Mouse (Mus musculus) limb, embryonic 15.5 days (tissue): Measurements from ENCODE around the gene Mipep. TPM values are rescaled to one million over a fixed set of nuclear protein-coding genes. Genes with fewer than 3 reads are reported as not detected.

Source experiments
- ATAC-seq: fragments of 200-750 bp; cut with Nextera tagmentation; 2 replicates; pipeline ENCODE4 v1.8.0; 2017; ENCODE audit warnings: low read depth, moderate TSS enrichment; ENCODE audit not compliant: insufficient number of reproducible peaks, low FRiP score, low TSS enrichment
- H3K27ac ChIP-seq: fragments of 300-500 bp; sonication (generic); 2 replicates; pipeline ENCODE4 v1.5.1; 2015; ENCODE audit warnings: moderate library complexity, mild to moderate bottlenecking, inconsistent platforms
- H3K27me3 ChIP-seq: fragments of 300-500 bp; sonication (generic); 2 replicates; pipeline ENCODE4 v1.6.1; 2015; ENCODE audit warnings: inconsistent platforms
- H3K36me3 ChIP-seq: fragments of 300-500 bp; sonication (generic); 2 replicates; pipeline ENCODE4 v1.6.1; 2015; ENCODE audit warnings: inconsistent platforms
- H3K4me1 ChIP-seq: fragments of 300-500 bp; sonication (generic); 2 replicates; pipeline ENCODE4 v1.6.1; 2015; ENCODE audit warnings: inconsistent platforms
- H3K4me2 ChIP-seq: fragments of 300-500 bp; sonication (generic); 2 replicates; pipeline ENCODE4 v1.6.1; 2015; ENCODE audit warnings: mild to moderate bottlenecking, inconsistent platforms
- H3K4me3 ChIP-seq: fragments of 300-500 bp; sonication (generic); 2 replicates; pipeline ENCODE4 v1.5.1; 2015; ENCODE audit warnings: mild to moderate bottlenecking, inconsistent platforms
- H3K9ac ChIP-seq: fragments of 300-500 bp; sonication (generic); 2 replicates; pipeline ENCODE4 v1.6.1; 2015; ENCODE audit warnings: inconsistent platforms
- H3K9me3 ChIP-seq: fragments of 300-500 bp; sonication (generic); 2 replicates; pipeline ENCODE4 v1.6.1; 2016; ENCODE audit warnings: inconsistent platforms
- WGBS: fragments of 180-500 bp; shearing (Covaris S2); methylation state at CpG from one replicate; pipeline ENCODE4 v1.1.7; 2015; 5-methylcytosine and 5-hydroxymethylcytosine counted together
- polyA plus RNA-seq: library from polyadenylated mRNA; unstranded; fragments of >200 nt; fragmentation: Nextera tagmentation; extraction: Ambion mirVana; gene quantifications from 2 replicates; pipeline ENCODE4 v1.2.1, GENCODE M21; 2015

The Mipep gene
- polyA plus RNA-seq, 1 experiment from 2014 or later: 18.4 TPM

DNA sequence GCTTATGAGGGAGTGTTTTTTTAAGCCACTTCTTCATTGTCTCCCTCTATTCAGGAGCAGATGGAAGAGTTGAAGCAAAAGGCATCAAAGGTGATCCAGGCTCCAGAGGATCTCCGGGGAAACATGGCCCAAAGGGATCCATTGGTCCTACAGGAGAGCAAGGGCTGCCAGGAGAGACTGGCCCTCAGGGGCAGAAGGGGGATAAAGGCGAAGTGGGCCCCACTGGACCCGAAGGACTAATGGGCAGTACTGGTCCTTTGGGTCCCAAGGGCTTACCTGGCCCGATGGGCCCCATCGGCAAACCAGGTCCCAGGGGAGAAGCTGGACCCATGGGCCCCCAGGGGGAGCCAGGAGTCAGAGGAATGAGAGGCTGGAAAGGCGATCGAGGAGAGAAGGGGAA lies 5.2 kb upstream of the Mipep start:
- Histone ChIP-seq H3K4me3 (no peak overlapping the region), H3K4me2 (no peak overlapping the region), H3K9me3 (no peaks in the 10 kb centered on the region), H3K4me1 (no peaks in the 10 kb centered on the region), H3K9ac (no peak overlapping the region), H3K27ac (no peak overlapping the region), H3K27me3 (0 out of 2 replicates have a peak, but pooled peaks cover 4% of the 10 kb centered on the region), H3K36me3 (no peaks in the 10 kb centered on the region)
- no peak for ATAC-seq
- WGBS: 91% methylated on average over 7 of the region's 7 CpGs

DNA sequence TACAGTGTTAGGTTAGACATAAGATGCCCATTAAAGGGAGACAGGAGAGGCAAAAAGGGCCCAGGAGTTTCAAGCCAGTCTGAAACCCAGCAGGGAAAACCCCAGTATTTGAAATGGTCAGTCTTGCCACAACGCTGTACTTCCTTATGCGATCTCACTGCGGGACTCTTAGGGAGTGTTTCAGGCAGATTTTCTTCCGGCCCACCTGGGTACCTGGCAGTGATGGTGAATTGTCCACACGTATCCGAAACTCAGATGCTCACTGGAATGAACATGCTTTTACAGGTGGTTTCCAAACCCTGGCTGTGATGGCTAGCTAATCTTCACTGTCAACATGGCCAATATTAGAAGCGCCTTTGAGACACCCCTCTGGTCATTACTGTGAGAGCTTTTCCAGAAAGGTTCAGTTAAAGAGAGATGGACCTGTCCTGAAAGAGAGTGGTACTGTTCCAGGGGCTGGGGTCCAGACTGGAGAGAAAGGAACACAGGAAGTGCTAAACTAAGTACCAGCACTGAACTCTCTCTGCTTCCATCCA lies 2.2 kb upstream of the Mipep start:
- H3K27ac ChIP-seq: no peak overlapping the region
- H3K4me3 ChIP-seq: no peak overlapping the region
- H3K36me3 ChIP-seq: no peaks in the 10 kb centered on the region
- H3K9ac ChIP-seq: no peak overlapping the region
- H3K27me3 ChIP-seq: 0 out of 2 replicates have a peak, but pooled peaks cover 4% of the 10 kb centered on the region
- H3K4me1 ChIP-seq: no peaks in the 10 kb centered on the region; the same call in 1 of the 2 replicates
- 45% methylated on average over 7 of the region's 7 CpGs for whole genome bisulfite sequencing
- no peaks in the 10 kb centered on the region for H3K9me3 ChIP-seq
- no peak for ATAC-seq
- no peak overlapping the region for H3K4me2 ChIP-seq

DNA sequence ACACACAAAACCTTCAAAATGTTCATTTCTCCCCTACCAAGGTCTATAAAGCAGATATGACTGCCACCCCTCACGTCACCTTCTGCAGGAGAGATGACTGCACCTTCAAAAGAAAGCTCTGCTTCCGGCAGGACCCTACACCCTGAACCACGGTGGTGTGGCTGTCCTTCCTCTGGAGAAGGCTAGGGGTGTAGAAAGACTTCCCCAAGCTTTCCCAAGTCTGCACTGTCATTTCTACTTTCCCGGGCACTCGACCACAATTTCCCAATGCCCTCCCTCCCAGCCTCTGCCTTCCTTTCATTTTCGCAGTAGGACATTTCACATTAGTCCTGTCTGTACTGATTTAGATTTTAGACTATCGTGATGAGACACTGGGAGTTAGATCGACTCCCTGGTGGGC lies 1.2 kb upstream of the Mipep start:
- no peak overlapping the region for H3K4me3 ChIP-seq
- WGBS: 38% methylated on average over 8 of the region's 8 CpGs
- no peaks in the 10 kb centered on the region; the same call in 1 of the 2 replicates for H3K4me1 ChIP-seq
- H3K27me3 ChIP-seq: 0 out of 2 replicates have a peak, but pooled peaks cover 4% of the 10 kb centered on the region
- no peak for ATAC-seq
- no peak overlapping the region for H3K4me2 ChIP-seq
- no peak overlapping the region for H3K27ac ChIP-seq
- no peaks in the 10 kb centered on the region for H3K9me3 ChIP-seq
- H3K36me3 ChIP-seq: peaks cover 4% of the 10 kb centered on the region
- no peak overlapping the region for H3K9ac ChIP-seq

DNA sequence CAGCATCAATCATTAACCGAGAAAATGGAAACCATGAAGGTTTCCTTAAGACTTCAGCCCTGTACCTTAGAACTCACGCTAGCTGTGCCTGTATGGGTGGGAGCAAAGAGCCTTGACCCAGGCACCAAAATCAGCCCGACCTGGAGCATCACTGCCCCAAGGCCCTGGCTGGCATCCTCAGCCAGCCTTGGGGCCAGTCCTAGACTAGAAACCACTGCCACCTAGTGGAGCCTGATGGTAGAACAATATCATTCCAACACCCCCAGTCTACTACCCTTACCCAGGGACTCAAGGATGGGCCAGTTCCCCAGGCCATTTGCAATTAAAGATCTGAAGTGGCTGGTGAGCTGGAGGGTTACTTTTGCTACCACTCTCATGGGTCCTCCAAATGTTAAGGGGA lies 5.7 kb downstream of the Mipep start:
- Histone ChIP-seq H3K4me3 (no peak overlapping the region), H3K36me3 (peaks cover 36% of the 10 kb centered on the region), H3K9ac (no peak overlapping the region), H3K27me3 (no peaks in the 10 kb centered on the region), H3K27ac (no peak overlapping the region), H3K9me3 (no peaks in the 10 kb centered on the region), H3K4me2 (no peak overlapping the region), H3K4me1 (no peaks in the 10 kb centered on the region; the same call in 1 of the 2 replicates)
- ATAC-seq: no peak
- 42% methylated on average over 3 of the region's 3 CpGs for WGBS

DNA sequence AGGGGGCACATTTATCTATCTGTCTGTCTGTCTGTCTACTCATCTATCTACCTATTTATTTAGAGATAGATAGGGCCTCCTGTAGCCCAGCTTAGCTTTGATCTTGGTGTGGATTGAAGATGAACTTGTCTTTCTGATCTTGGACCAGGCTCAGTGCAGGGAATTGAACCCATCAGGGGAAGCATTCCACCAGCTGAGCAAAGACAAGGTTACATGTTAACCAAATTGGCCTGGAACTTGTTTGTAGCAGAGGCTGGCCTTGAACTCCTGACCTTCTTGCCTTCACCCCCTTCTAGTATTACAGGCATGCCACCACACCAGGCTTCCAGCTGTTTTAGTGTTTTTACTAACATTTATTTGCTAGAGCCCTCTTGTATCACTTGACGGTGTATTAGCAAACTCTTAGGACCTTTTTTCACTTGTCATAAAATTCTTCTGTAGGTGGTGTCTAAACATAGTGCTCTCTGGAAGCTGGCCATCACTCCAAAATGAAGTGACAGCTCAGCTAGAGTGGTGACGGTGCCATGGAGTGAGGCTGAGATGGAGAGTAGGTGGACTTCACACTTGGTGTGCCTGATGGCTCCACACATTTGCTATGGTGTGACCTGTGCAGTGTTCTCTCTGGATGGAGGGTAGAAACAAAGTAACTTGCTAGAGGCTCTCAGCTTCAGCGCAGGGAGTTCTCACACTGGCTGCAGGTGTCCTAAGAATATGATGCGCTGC lies 12.4 kb downstream of the Mipep start:
- no peak overlapping the region for H3K27ac ChIP-seq
- no peak for ATAC-seq
- H3K4me2 ChIP-seq: no peak overlapping the region
- no peaks in the 10 kb centered on the region for H3K9me3 ChIP-seq
- 0 out of 2 replicates have a peak, but pooled peaks cover 2% of the 10 kb centered on the region for H3K4me1 ChIP-seq
- H3K9ac ChIP-seq: no peak overlapping the region
- WGBS: 77% methylated on average over 4 of the region's 4 CpGs
- H3K36me3 ChIP-seq: peaks cover 32% of the 10 kb centered on the region
- H3K4me3 ChIP-seq: no peak overlapping the region
- no peaks in the 10 kb centered on the region for H3K27me3 ChIP-seq

DNA sequence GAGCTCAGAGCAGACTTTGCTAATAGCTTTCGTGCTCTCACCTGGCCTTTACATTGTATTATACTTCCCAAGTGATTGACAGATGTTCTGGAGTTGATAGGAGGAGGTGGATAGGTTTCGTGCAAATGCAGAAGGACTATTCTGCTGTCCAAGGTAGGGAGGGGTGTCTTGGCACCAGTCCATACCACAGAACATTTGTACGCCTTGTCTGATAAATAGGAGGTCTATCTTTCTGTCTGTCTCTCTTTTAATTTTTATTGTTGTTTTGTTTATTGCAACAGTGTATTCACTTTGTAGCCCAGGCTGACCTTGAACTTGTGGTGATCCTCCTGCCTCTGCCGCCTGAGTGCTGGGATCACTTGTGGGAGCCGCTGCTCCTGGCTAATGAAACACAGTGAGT lies 13.2 kb downstream of the Mipep start:
- no peak overlapping the region for H3K9ac ChIP-seq
- H3K9me3 ChIP-seq: no peaks in the 10 kb centered on the region
- no peaks in the 10 kb centered on the region for H3K27me3 ChIP-seq
- WGBS: 90% methylated on average over 5 of the region's 5 CpGs
- no peak overlapping the region for H3K4me3 ChIP-seq
- 0 out of 2 replicates have a peak, but pooled peaks cover 2% of the 10 kb centered on the region for H3K4me1 ChIP-seq
- no peak overlapping the region for H3K4me2 ChIP-seq
- no peak for ATAC-seq
- peaks cover 34% of the 10 kb centered on the region for H3K36me3 ChIP-seq
- no peak overlapping the region for H3K27ac ChIP-seq

DNA sequence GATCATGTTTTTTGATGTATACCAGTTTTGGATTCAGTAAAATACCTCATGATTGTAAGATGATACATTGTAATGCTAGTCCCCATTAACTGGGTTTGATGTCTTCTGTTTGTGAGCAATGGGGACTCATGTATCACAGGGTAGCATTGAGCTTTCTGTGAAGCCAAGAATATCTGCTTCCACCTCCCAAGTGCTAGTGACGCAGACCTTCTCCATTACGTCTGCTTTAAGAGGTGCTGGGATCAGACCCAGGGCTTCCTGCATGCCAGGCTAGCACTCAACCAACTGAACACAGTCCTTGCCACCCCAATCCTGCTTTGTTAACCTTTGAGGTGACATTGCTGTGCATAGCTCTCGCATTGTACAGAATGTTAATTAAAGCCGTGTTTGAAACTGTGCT lies 14.3 kb downstream of the Mipep start:
- H3K4me2 ChIP-seq: no peak overlapping the region
- 0 out of 2 replicates have a peak, but pooled peaks cover 2% of the 10 kb centered on the region for H3K4me1 ChIP-seq
- 83% methylated on average over 4 of the region's 4 CpGs for WGBS
- H3K27ac ChIP-seq: no peak overlapping the region
- no peak overlapping the region for H3K4me3 ChIP-seq
- ATAC-seq: no peak
- H3K36me3 ChIP-seq: peaks cover 42% of the 10 kb centered on the region
- H3K9ac ChIP-seq: no peak overlapping the region
- no peaks in the 10 kb centered on the region for H3K27me3 ChIP-seq
- H3K9me3 ChIP-seq: no peaks in the 10 kb centered on the region

DNA sequence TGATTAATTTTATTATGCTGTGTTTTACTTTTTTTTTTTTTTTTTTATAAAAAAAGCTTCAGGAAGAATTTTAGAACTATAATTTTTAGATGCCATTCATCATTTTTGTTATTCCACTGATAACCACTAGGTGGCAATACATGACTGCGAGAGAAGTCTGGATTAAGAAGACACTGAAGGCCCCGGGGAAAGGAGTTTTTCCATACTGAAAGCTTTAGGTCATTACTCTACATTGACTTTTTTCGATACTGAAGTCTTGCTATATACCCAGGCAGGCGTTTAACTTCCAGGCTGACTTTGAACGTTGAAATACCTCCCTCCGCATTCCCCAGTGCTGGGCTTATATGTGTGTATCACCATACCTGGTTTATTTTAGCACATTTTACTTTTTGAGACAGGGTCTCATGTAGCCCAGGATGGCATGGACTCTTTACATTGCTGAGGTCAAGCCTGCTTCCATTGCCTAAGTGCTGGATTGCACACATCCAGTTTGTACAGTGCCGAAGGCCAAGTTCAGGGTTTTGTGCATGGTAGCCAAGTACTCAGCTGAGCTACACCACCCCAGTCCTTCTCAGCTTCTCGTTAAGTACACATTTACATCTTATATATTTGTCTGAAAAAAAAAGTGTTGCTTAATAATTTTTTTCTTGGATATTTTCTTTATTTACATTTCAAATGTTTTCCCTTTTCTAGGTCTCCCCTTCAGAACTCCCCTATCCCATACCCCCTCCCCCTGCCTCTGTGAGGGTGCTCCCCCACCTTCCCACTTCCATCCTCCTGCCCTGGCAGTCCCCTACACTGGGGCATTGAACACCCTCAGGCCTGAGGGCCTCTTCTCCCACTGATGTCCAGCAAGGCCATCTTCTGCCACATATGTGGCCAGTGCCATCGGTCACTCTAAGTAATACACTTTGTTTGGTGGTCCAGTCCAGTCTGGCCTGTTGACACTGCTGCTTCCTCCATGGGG lies 15.7 kb downstream of the Mipep start:
- Histone ChIP-seq H3K9me3 (no peaks in the 10 kb centered on the region), H3K27ac (no peak overlapping the region), H3K4me3 (no peak overlapping the region), H3K4me1 (0 out of 2 replicates have a peak, but pooled peaks cover 2% of the 10 kb centered on the region), H3K4me2 (no peak overlapping the region), H3K9ac (no peak overlapping the region), H3K27me3 (no peaks in the 10 kb centered on the region), H3K36me3 (peaks cover 48% of the 10 kb centered on the region)
- no peak for ATAC-seq
- 42% methylated on average over 9 of the region's 9 CpGs for WGBS

DNA sequence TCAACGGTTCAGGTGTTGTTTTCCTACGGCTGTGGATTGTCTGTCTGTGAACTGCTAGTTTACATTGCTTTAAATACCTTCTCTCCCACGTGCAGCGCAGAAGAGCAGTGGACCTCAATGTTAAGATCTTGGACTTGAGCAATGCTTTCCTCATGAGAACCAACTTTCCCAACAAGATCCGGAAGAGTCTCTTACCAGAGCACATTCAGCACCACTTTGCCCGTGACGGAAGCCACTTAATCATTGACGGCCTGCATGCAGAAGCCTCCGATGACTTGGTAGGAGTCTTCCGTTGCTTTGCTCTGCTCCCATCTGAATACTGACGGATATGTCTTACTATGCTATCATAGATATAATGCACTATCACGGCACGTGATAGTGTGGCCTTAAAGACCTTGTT lies 17.7 kb downstream of the Mipep start:
- Histone ChIP-seq H3K27me3 (no peaks in the 10 kb centered on the region), H3K9ac (no peak overlapping the region), H3K36me3 (peaks cover 41% of the 10 kb centered on the region), H3K4me3 (no peak overlapping the region), H3K27ac (no peak overlapping the region), H3K4me1 (peaks cover 3% of the 10 kb centered on the region; the same call in 1 of the 2 replicates), H3K9me3 (no peaks in the 10 kb centered on the region), H3K4me2 (no peak overlapping the region)
- WGBS: 94% methylated on average over 13 of the region's 13 CpGs
- ATAC-seq: no peak

DNA sequence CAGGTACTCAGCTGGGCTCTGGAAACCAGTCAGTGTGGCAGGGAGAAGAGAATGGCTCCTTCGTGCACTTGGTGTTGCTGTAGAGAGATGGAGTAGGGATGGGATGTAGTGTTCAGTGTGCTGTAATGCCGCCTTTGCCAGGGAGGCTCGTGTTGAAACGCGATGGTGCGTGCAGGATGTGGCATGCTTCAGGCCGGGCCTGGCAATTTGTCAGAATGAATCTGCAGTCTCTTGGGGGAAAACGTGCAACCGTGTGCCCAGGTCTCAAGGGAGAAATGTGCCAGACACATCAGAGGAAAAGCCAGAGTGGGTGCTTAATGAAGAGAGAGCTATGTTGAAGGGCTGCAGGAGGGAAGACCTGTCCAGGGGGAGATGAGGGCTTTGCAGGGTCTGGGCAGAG lies 20.6 kb downstream of the Mipep start:
- Histone ChIP-seq H3K27me3 (no peaks in the 10 kb centered on the region), H3K9ac (no peak overlapping the region), H3K4me2 (no peak overlapping the region), H3K36me3 (peaks cover 32% of the 10 kb centered on the region), H3K27ac (no peak overlapping the region), H3K4me1 (peaks cover 3% of the 10 kb centered on the region; the same call in 1 of the 2 replicates), H3K9me3 (no peaks in the 10 kb centered on the region), H3K4me3 (no peak overlapping the region)
- no peak for ATAC-seq
- WGBS: 76% methylated on average over 9 of the region's 9 CpGs

DNA sequence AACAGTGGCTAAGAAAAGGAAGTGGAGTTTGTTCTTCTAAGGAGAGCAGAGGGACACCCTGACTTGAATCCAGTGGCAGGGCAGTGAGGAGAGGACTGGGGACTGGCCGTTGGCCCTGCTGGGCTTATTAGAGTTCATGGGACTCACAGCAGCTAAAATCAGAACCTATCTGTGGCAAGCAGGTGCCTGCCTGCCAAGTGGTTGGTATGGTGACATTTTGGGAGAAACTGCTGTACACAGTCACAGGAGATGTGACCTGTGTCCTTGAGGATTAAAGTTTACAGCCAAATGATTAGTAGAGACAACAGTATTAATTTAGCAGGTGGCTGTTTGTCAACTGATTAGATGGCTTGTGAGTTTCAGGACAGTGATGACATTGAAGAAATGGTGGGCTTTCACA lies 21.5 kb downstream of the Mipep start:
- no peak overlapping the region for H3K4me3 ChIP-seq

More for the DNA sequence above, 21.5 kb downstream of the Mipep start:
- no peak for ATAC-seq
- H3K27me3 ChIP-seq: no peaks in the 10 kb centered on the region
- no peak overlapping the region for H3K9ac ChIP-seq
- no peak overlapping the region for H3K4me2 ChIP-seq
- no peaks in the 10 kb centered on the region for H3K9me3 ChIP-seq
- no peak overlapping the region for H3K27ac ChIP-seq
- peaks cover 32% of the 10 kb centered on the region for H3K36me3 ChIP-seq
- 88% methylated on average over 1 of the region's 1 CpGs for WGBS
- H3K4me1 ChIP-seq: peaks cover 3% of the 10 kb centered on the region; the same call in 1 of the 2 replicates
